Mouse (Mus musculus): ENCODE results near the gene Rac1. TPM values are rescaled to one million over a fixed set of nuclear protein-coding genes. Genes with fewer than 3 reads are reported as not detected.

Gene Rac1
- polyA plus RNA-seq, 1 experiment from 2014 or later, result 378 TPM

DNA sequence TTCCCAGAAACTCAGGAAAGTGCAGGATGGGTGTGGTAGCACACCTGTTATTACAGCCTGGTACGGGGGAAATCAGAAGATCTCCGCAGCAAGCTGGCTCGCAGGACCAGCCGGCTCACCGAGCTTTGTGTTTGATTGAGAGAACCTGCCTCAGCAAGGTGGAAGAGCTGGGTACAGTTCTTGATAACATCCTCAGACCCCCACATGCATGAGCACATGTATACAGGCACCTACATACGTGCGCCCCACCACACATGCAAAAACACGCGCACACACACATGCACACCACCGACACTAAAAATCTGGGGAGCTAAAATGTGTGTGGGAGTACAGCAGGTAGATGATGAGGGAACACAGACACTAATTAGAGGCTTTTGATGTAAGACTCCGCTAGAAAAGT lies 64.2 kb downstream of the Rac1 start:
- H3K36me3 ChIP-seq, result peaks cover 23% of the 10 kb centered on the region
- peak overlapping the region; percentile 86 for H3K27ac ChIP-seq (replicated peaks)
- H3K4me1 ChIP-seq, result peaks cover 24% of the 10 kb centered on the region
- no peaks in the 10 kb centered on the region for H3K9me3 ChIP-seq (replicated peaks)
- H3K4me3 ChIP-seq, result peak overlapping the region; percentile 82
- WGBS, result 81% methylated on average over 11 of the region's 11 CpGs
- peak; percentile 10 for DNase-seq (ENCODE audit: low spot score)
- peaks cover 10% of the 10 kb centered on the region; the same call in 1 of the 2 replicates for H3K27me3 ChIP-seq (ENCODE audit: low read depth, poor library complexity, severe bottlenecking)

Other genes starting within 250 kb of the Rac1 start
- gene Zfp853, start 234.4 kb downstream of the Rac1 start, polyA plus RNA-seq (2016; fragmentation: Nextera tagmentation; extraction: Ambion mirVana), result not detected in 2 replicates
- gene E130309D02Rik, start 212.7 kb downstream of the Rac1 start, polyA plus RNA-seq (2016; fragmentation: Nextera tagmentation; extraction: Ambion mirVana), result 59.2 and 61.7 TPM in 2 replicates
- 64.8 and 72.9 TPM in 2 replicates for gene Zdhhc4, start 198.8 kb downstream of the Rac1 start, polyA plus RNA-seq (2016; fragmentation: Nextera tagmentation; extraction: Ambion mirVana)
- 0.05 and 0.14 TPM in 2 replicates for gene Grid2ip, start 170.7 kb downstream of the Rac1 start, polyA plus RNA-seq (2016; fragmentation: Nextera tagmentation; extraction: Ambion mirVana)
- 191 and 203 TPM in 2 replicates for gene Kdelr2, start 124.2 kb downstream of the Rac1 start, polyA plus RNA-seq (2016; fragmentation: Nextera tagmentation; extraction: Ambion mirVana)
- 15.0 and 15.2 TPM in 2 replicates for gene Daglb, start 63.5 kb downstream of the Rac1 start, polyA plus RNA-seq (2016; fragmentation: Nextera tagmentation; extraction: Ambion mirVana)
- 28.1 and 31.7 TPM in 2 replicates for gene Cyth3, start 94.4 kb upstream of the Rac1 start, polyA plus RNA-seq (2016; fragmentation: Nextera tagmentation; extraction: Ambion mirVana)
- 26.9 and 32.1 TPM in 2 replicates for gene Usp42, start 204.2 kb upstream of the Rac1 start, polyA plus RNA-seq (2016; fragmentation: Nextera tagmentation; extraction: Ambion mirVana)